Mouse (Mus musculus) frontal cortex, postnatal 14 days (tissue): ENCODE results near the gene Vamp1.

Experiments used
- DNase-seq, 2 experiments: peaks; one replicate each; pipeline ENCODE4 v3.0.0; 2022; ENCODE audit warnings: low spot score in 2 of 2

Gene Vamp1

DNA sequence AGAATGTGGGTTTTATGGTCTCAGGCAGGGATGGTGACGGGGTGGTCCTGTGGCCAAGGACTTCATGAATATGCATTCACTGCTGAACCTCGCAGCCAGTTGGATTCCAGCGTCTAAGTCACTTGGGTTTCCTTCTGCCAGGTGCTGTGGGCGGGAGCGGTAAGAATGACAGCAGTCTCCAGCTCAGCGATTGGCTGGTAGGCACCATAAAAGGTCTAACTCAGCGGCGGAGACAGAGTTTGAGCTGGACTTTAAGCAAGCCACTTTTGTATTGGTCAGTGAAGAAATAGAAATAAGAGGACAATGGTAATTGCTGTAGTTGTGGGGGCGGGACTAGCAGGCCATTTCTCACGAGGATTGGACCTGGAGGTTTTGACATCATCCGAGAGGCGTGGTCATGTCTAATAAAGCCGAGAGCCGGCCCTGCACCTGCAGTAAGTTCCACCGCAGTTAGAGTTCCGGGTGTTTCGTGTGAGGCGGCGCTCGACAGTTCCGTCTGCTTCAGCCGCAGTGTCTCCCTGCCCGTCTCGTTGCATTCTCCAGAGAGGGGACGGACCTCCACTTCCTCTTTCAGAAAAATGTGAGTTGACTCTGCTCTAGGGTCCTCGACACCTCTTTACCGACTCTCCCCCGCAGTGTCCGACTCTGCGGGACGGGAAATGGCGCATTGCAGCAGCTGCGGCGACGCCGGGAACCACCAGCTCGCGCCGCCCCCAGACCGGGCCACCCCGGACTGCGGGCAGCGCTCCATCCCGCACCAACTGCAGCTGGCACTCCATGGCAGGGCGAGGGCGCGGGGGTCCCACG, at the start of gene Vamp1:
Gene Vamp1 (plus strand): TSS at position 404 of the 807 bp plus-strand sequence.
- DNase-seq, result peak; percentile 91 to 93

DNA sequence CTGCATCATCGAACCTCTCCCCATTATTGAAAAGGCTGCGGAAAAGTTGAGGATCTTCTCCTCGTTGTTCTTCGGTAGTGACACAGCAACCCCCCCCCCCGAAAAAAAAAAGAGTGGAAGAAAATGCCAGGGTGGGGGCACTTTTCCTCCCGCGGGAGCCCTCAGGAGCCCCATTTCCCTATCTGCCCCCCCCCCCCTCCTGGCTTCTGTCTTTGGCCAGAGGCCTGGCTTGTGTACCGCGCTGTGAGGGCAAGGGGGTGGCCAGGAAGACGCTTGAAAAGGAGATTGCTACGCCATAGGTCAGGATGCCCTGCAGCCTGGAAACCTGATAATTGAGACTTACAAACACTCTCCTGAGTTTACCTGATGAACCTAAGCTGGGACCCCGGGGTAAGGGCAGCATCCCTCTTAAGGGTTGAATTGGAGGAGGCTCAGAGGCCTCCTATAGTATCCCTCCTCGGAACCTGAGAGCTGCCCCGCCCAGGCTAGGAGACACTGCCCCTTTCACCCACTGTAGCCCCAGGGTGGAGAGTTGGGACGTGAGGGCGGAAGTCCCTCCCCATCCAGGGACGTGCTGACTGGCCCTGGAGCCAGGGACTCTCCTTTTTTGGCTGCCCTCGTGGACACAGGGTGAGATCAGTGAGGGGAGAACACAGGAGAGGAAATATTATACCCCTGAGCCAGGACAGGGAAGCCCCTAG, 49.1 kb upstream of the Vamp1 start, which contains the start of gene Gapdh:
Gene Gapdh (minus strand): TSS at position 417 of the 701 bp plus-strand sequence.
- DNase-seq, result no peak

DNA sequence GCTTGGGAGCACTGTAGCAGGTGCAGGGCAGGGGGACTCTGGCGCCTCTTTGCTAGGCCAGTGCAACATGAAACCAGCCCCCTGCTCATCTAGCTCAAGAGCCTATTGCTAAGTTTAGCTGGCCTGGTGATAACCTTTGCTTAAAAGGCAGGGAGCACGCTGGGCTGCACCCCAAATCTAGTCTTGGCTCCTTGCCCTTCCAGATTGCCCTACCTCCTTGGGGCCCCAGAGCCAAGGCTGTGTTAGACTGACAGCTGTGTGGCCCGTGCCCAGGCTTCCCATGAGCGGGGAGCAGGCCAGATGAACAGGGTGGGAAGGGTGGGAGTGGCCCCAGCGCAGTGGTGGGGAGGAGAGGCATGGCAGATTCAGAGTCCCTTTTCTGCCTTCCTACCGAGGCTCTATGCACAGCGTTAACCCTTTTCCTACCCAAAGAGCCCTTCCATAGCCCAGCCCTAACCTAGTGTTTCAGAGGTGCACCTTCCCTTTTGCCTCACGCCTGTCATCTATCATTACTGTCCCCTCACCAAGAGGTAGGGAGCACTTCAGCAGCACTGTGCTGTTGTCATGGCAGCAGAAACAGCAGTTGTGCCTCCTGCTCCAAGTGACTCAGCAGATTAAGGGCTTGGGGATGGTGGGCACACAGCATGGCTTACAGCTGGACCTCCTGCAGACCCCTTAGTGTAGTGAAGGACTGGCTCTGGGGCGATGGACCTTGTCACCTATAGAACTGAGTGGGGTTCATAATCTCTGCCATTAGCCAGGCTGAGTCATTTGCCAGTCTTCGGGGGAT, 48.3 kb upstream of the Vamp1 start:
- no peak for DNase-seq

DNA sequence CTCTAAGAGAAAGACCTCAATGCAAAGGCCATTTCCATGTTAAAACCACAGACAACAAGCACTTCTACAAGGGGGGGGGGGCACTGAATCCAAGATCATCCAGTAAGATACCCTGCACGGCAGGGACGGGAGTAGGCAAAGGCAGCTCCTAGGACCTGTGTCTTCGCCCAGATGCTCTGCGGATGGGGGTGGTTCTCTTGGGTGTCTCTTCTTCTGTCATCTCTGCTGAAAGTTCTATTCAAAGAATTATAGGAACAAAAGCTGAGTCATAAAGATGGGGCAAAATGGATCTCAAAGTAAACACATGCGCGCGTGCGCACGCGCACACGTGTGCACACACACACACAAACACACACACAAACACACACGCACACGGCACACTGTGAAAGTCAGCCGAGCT, 47.3 kb upstream of the Vamp1 start:
- no peak for DNase-seq

DNA sequence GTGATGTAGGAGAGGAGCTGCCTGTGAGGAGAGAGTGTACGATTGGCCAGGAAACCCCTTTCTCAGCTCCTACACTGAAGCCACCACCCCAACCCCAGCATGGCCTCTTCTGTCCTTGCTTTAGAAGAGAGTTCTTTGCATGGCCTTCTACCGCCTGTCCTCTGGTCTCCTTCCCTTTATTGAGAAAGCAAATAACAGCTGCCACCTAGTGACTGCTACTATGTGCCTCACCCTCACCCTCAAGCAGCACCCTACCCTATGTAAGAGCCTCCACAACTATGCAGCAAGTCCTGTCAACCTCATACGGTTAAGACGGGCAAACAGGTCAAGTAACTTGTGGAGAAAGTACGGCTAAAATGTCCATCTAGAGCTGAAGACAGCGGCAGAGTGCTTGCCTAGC, 45.2 kb upstream of the Vamp1 start:
- DNase-seq, result no peak

DNA sequence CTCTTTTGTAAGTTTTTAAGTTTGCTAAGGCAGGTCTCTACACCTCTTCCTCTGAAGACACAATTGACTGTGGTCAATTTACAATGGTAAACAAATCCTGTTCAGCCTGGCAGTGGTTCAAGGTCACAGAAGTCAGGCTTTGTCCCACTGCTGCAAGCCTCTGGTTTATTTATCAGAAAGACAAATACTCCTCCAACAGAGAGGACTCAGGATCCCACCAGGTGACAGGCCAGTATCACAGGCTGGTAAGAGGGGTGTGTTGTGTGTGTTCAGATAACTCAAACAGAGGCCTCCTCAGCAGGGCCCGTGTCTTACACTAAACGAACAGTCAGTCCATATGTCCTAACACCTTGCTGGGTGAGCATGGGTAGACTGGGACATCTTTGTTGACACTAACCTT, 42.9 kb upstream of the Vamp1 start:
- no peak for DNase-seq

DNA sequence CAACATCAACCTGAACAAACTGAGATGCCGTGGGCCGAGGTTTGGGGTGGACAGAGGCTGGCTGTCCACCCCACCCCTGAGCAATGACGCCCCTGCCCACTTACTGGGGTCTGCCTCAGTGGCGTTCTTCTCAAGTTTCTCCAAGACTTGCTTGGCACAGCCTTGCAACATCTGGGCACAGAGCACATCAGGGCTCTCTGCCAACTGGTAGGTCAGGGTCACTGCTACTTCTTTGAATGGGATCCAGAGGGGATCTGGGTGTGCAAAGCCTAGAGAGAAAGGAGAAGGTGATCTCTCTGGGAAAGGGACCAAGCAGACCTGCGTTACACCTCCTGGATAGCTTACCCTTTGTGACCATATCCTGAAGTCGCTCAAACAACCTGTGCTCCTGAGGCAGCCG, 42.1 kb upstream of the Vamp1 start:
- no peak for DNase-seq

DNA sequence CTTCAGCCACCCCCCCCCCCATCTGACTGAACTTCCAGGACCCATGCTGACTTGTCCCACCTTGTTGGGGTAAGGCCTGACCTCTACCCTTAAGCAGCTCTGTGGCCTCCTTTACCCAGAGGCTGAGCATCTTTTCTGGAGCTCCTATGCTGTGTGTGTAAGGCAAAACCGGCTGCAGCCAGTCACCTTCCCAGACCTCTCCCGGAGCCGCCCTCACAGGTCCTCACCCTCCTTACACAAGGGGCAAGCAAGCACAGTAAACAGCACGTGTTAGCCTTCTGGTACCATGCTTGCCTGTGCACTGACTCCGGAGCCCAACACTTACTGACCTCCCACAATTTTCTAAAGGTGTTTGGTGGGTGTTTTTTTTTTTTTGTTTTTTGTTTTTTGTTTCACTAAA, 39.9 kb upstream of the Vamp1 start:
- no peak for DNase-seq

DNA sequence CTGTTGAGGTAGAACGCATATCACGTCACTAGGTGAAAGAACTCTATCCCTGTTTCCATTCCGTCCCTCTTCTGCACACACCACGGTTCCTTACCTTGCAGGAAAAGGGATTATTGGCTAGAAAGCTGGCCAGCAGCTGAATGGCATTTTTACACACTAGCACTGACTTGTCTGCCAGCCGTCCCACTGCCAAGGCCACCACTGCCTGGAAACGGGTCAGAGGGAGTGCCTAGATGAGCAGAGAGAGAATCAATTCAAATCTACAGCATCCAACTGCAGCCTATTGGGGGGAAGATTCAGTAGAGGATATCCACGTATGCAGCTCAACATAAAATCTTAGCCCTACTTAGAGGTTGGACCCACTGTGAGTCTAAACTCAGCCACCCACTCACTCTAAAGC, 35.8 kb upstream of the Vamp1 start:
- DNase-seq, result no peak

DNA sequence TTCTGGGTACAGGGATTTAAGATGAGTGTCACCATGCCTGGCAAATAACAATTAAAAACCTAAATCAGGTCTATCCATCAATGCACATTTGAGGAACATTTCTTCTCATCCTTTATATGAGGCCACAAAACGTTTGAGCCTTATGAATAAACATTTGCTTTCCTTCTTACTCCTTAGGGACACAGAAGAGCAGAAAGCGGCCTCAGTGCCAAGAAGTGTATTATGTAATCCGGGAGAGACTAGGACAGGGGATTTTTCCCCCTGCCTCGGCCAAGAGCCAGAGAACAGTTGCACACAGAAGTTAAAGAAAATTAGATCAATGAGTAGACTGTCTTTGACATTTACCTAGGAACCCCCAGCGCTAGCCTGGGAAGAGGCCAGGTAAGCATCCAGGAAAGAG, 33.2 kb upstream of the Vamp1 start:
- DNase-seq, result no peak

DNA sequence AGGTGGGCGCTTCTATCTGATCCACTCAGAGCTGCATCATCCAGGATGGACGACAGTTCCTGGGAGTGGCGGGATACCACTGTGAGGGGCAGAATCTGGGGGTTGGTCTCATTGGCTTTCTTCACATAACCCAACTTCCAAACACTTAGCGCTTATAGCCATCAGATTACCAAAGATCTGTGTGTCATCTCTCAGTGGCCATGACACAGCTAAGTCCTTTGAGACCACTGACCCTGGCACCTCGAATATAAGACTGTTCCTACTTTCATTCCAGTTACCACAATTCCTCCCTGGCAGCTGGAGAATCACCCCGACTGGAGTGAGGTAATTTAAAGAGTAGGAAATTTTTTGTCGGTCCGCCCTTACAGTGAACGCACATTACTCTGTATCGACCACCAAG, 29.1 kb upstream of the Vamp1 start:
- no peak for DNase-seq

DNA sequence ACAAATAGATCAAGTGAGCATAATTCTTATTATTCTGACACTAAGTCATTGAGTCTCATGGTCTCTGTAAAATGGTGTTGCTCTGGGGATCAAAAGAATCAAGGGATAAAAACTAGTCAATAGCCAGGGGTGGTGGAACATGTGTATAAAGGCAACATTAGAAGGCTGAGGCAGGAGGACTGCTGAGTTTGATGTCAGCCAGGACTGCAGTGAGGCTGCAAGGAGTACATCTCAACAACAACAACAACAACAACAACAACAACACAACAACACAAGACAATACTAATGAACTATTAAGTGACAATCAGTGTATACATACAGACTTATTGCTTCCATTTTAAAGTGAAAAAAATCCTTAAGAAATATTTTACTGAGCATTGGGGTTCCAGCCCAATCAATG, 24.5 kb upstream of the Vamp1 start:
- no peak for DNase-seq

DNA sequence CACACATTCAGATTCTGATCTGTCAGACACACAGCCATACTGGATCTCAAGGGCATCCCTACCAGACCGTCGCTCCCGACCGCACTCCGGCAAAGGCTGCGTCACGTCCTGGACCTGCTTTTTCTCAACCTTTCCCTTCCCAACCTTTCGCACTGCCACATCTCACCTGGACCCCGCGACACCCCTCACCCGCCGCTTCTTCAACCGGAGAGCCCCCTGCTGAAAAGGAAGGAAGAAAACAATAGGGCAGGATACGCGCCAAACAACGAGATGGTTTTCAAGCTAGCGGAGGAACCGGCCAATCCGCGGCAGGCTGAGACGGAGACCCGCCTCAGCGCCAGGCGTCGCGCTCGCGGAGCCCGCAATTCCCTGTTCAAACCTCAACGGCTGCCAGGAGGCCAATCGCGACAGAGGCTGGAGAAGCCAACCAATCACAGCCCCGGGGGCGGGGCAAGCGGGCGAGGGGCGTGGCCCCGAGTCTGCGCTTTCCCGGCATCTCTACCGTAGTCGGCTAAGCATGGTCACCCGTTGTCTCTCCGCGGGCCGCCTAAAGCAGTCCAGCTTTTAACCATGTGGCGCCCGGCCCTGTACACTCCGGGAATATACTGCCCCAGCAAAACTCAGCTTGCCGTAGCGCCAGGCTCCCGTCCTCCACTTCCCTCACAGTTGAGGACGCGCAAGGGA, 23.9 kb upstream of the Vamp1 start, which contains the start of the genes Ncapd2 and Mrpl51:
Gene Ncapd2 (minus strand): TSS at position 370 of the 684 bp plus-strand sequence.
Gene Mrpl51 (plus strand): TSS at position 470 of the 684 bp plus-strand sequence.
- DNase-seq, result peak; percentile 95 to 98

DNA sequence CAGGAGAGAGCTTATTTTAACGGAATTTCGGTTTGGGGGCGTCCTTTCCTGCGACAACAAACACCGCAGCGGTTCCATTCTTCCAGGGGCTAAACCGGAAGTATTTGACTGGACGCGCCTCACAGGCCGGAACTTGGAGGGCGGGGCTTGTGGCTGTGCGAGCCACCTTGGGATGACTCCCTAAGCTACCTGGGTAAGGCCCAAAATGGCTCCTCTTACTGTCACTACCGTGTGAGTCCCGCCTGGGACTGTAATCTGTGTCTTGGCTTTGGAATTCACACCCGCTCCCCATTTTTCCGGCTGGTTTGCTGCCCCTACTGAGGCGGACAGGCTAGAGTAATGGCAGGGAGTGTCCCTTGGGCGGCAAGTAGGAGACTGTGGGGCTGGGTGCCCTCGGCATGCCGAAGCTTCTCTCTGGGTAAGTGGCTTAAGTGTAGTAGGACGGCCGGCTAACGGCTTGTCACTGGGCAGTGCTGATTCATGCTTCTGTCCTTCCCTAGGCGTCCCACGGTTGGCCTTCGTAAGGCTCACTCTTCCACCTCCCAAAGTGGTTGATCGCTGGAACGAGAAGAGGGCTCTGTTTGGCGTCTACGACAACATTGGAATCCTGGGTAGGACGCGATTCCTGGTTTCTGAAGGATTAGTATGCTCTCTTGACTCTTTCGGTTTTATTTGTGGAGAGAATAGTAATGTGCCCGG, 23.2 kb upstream of the Vamp1 start:
- DNase-seq, result peak; percentile 87 to 88

DNA sequence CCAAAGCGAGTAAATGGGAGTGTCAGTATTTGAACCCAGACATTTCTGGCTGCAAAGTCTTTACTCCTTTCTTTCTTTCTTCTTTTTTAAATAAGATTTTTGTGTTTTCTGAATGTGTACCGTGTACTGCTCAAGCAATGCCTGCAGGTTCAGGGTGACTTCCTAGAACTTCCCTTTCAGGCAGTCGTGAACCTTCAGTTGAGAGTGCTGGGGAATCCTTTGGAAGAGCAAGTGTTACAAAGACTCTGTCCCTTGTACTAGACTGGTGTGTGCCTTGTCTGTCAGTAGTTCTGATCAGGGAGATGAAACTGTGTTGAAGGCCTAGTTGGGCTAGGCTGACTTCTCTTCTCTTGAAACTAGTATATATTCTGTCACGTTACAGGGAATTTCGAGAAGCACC, 22.5 kb upstream of the Vamp1 start:
- DNase-seq, result no peak

DNA sequence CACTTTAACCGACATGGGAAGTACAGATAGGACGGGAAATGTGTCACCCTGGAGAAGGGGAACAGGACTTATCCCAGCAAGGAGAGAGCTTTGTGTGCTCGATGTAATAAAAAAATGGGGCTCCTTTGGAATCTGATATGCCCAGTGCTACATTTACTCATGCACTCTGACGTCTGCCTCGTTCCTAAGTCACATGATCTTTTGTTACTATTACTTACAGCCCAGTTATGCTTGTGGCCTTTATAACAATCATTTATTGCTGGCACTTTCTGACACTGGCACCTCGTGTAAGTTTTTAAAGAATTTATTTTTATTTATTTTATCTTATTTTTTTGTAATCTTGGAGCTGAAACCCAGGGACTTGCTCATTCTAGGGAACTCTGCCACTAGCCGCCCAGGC, 22.0 kb upstream of the Vamp1 start:
- no peak for DNase-seq

DNA sequence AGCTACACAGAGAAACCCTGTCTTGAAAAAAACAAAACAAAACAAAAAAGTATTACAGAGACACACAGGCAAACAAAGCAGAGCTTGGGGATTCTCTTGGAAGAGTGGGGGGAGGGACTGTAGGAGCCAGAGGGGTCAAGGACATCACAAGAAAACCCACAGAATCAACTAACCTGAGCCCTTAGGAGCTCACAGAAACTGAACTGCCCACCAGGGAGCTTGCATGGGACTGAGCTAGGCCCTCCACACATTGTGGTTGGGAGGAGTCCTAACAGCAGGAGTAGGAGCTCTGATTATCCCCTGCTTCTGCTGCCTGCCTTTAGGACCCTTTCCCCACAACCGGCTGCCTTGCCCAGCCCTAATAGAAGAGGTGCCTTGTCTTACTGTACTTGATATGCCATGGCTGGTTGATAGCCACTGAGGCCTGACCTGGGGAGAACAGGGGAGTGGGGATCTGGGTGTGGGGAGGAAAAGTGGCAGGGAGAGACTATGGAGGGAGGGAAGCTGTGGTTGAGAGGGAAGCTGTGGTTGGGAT, 19.7 kb upstream of the Vamp1 start:
- no peak for DNase-seq

DNA sequence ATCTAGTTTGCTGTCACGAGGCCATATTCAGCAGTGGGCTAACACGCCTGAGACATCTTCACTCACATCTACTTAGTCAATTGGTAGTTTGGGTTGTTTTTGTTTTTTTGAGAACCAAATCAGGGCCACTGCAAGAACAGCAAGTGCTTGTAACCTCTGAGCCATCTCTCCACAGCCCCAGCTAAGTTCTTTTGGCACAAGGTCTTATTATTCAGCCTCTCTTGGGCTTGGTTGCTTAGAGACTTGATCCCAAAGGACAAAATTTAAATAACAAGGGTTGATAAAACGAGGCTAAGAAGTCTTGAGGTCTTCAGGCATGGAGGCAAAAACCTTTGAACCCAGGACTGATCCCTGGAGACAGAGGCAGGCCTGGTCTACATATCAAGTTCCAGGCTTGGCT, 19.1 kb upstream of the Vamp1 start:
- no peak for DNase-seq

DNA sequence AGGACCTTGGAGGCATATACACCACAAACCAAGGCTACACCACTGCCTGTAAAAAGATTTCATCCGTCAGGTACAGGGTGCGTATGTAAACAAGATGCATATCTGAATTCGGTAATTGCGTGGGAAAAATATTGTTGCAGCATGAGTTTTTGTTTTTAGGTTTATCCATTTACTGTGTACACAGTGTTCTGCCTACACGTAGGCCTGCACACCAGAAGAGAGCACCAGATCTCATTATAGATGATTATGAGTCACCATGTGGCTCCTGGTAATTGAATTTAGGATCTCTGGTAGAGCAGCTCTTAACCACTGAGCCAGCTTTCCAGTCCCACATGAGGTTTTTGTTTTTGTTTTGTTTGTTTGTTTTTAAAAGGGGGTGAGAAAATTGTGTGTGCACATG, 18.2 kb upstream of the Vamp1 start:
- DNase-seq, result no peak

DNA sequence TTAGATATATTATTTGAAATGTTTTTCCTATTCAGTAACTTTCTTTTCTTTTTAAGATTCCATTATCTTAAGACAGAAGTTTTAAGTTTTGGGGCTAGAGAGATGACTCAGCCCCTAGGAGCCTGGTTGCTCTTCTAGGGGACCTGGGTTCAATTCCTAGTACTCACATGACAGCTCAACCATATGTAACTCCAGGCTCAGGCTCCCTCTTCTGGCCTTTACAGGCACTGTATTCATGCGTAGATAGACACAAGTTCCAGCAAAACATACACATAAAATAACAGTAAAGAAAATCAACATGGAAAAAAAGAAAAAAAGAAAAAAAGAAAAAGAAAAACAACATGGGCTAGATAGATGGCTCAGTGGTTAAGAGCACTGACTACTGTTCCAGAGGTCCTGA, 4.9 kb upstream of the Vamp1 start:
- DNase-seq, result no peak

DNA sequence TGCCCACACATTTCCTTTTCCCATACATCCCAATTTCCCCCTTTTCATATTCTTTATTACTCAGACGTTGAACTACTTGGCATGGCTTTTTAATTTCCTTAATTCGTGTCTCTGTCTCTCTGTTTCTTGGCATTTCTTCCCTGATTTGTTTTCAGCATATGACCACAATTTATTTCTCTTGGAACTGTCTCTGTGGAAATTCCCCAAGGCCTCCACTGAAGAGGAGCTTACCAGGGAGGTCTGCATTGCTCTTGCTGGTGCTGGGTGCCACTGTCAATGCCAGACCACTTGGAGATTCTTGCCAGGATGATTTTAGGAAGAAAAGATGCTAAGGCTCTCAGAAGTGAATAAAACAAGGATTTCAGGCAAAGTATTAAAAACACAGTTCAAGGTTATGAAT, 2.7 kb upstream of the Vamp1 start:
- no peak for DNase-seq
